Mouse (Mus musculus): Measurements from ENCODE around the gene Rbm38. TPM values are rescaled to one million over a fixed set of nuclear protein-coding genes. Genes with fewer than 3 reads are reported as not detected.
A peak's percentile ranks its signal among the peaks of the same experiment; 100 is the strongest.

Gene Rbm38
- polyA plus RNA-seq, 1 experiment from 2014 or later = 126 TPM

DNA sequence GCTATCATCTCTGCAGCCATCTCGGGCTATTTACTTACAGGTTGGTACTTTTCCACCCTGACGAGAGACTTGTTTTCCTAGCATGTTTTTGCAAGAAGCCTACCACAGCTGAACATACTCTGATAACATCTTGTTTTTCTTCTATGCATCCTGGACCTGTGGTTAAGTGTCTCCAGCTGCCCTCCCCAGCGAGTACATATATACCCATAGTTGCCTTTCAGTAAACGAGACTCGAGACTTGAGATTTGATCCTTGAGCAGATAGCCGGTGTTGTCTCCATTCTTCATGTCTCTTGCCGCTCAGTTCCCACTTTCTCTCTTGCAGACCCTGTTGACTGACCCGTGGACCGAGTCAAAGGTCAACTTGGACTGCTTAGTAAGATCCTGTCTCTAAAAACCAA is 56.6 kb downstream of the Rbm38 start:
- H3K27ac ChIP-seq (replicated peaks in 1 of 2; ENCODE audit: control insufficient read depth in 1 of 2, insufficient read depth in 1 of 2, low read depth in 2 of 2, low read length in 2 of 2) = no peak overlapping the region
- H3K4me3 ChIP-seq (ENCODE audit: control insufficient read depth in 1 of 2, insufficient read depth in 1 of 2, low read depth in 1 of 2, low read length in 2 of 2) = no peak overlapping the region
- no peaks in the 10 kb centered on the region for H3K9me3 ChIP-seq (ENCODE audit: control insufficient read depth, low read length)
- no peak overlapping the region for H3K4me2 ChIP-seq (ENCODE audit: low read length)
- no peak for ATAC-seq (ENCODE audit: insufficient number of reproducible peaks, insufficient read depth, low FRiP score, low read depth)
- WGBS = 78% methylated on average over 9 of the region's 9 CpGs
- no peaks in the 10 kb centered on the region for H3K27me3 ChIP-seq (ENCODE audit: control insufficient read depth, insufficient read depth, low read length)
- H3K36me3 ChIP-seq (ENCODE audit: control insufficient read depth, insufficient read depth, low read length) = no peaks in the 10 kb centered on the region
- H3K9ac ChIP-seq (ENCODE audit: low read length) = no peak overlapping the region
- peaks cover 16 to 18% of the 10 kb centered on the region in 2 experiments for H3K4me1 ChIP-seq (ENCODE audit: control insufficient read depth in 2 of 2, insufficient read depth in 2 of 2, low read length in 2 of 2)

- Histone ChIP-seq H3K9me3 (ENCODE audit: control insufficient read depth, low read length) (no peaks in the 10 kb centered on the region), H3K36me3 (ENCODE audit: control insufficient read depth, insufficient read depth, low read length) (no peaks in the 10 kb centered on the region), H3K9ac (ENCODE audit: low read length) (peak overlapping the region; percentile 55; the same call in 1 of the 2 replicates), H3K4me2 (ENCODE audit: low read length) (0 out of 2 replicates have a peak overlapping the region, but pooled peaks have one; percentile 9), H3K27me3 (ENCODE audit: control insufficient read depth, insufficient read depth, low read length) (no peaks in the 10 kb centered on the region), H3K27ac (replicated peaks in 1 of 2; ENCODE audit: control insufficient read depth in 1 of 2, insufficient read depth in 1 of 2, low read depth in 2 of 2, low read length in 2 of 2) (peak overlapping the region; percentile 57 to 73), H3K4me1 (ENCODE audit: control insufficient read depth in 2 of 2, insufficient read depth in 2 of 2, low read length in 2 of 2) (peaks cover 25 to 33% of the 10 kb centered on the region in 2 experiments), H3K4me3 (ENCODE audit: control insufficient read depth in 1 of 2, insufficient read depth in 1 of 2, low read depth in 1 of 2, low read length in 2 of 2) (no peak overlapping the region)
- WGBS = 31% methylated on average over 10 of the region's 10 CpGs
- 0 out of 2 replicates have a peak, but pooled peaks have one; percentile 4 for ATAC-seq (ENCODE audit: insufficient number of reproducible peaks, insufficient read depth, low FRiP score, low read depth)
Measured at GRCm38 (mm10) chr2:173079766-173080549, 59.7 kb downstream of the Rbm38 start.

- Histone ChIP-seq H3K27ac (replicated peaks in 1 of 2; ENCODE audit: control insufficient read depth in 1 of 2, insufficient read depth in 1 of 2, low read depth in 2 of 2, low read length in 2 of 2) (peak overlapping the region; percentile 57 to 73), H3K9ac (ENCODE audit: low read length) (peak overlapping the region; percentile 55; the same call in 1 of the 2 replicates), H3K4me3 (ENCODE audit: control insufficient read depth in 1 of 2, insufficient read depth in 1 of 2, low read depth in 1 of 2, low read length in 2 of 2) (no peak overlapping the region), H3K36me3 (ENCODE audit: control insufficient read depth, insufficient read depth, low read length) (no peaks in the 10 kb centered on the region), H3K27me3 (ENCODE audit: control insufficient read depth, insufficient read depth, low read length) (no peaks in the 10 kb centered on the region), H3K4me1 (ENCODE audit: control insufficient read depth in 2 of 2, insufficient read depth in 2 of 2, low read length in 2 of 2) (peaks cover 25 to 33% of the 10 kb centered on the region in 2 experiments), H3K9me3 (ENCODE audit: control insufficient read depth, low read length) (no peaks in the 10 kb centered on the region), H3K4me2 (ENCODE audit: low read length) (no peak overlapping the region)
- peak; percentile 17; the same call in 1 of the 2 replicates for ATAC-seq (ENCODE audit: insufficient number of reproducible peaks, insufficient read depth, low FRiP score, low read depth)
- WGBS = 27% methylated on average over 10 of the region's 10 CpGs
Measured at GRCm38 (mm10) chr2:173080785-173081241, 60.5 kb downstream of the Rbm38 start.

DNA sequence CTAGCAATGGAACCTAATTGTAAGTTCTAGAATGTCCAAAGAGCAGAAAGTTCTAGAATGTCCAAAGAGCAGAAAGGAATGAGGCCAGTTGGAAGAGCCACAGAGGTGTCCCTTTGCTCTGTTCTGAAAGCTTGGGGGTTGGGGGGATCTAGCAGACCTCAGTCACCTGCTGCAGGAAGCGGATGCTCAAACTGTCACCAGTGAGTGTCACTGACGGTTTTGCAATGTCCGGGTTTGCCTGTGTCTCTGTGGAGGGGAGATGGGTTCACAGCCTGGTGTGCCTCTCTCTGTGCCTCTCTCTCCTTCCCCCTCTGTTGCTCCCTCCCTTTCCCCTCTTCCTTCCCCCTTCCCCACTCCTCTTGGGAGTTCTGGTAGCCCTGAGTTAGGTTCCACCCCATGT is 62.4 kb downstream of the Rbm38 start:
- Histone ChIP-seq H3K9ac (ENCODE audit: low read length) (no peak overlapping the region), H3K27me3 (ENCODE audit: control insufficient read depth, insufficient read depth, low read length) (no peaks in the 10 kb centered on the region), H3K36me3 (ENCODE audit: control insufficient read depth, insufficient read depth, low read length) (no peaks in the 10 kb centered on the region), H3K4me2 (ENCODE audit: low read length) (no peak overlapping the region), H3K27ac (replicated peaks in 1 of 2; ENCODE audit: control insufficient read depth in 1 of 2, insufficient read depth in 1 of 2, low read depth in 2 of 2, low read length in 2 of 2) (peak overlapping the region in 1 of 2 experiments; percentile 79; a peak in 1 of 4 replicates), H3K9me3 (ENCODE audit: control insufficient read depth, low read length) (no peaks in the 10 kb centered on the region), H3K4me3 (ENCODE audit: control insufficient read depth in 1 of 2, insufficient read depth in 1 of 2, low read depth in 1 of 2, low read length in 2 of 2) (no peak overlapping the region), H3K4me1 (ENCODE audit: control insufficient read depth in 2 of 2, insufficient read depth in 2 of 2, low read length in 2 of 2) (peaks cover 34 to 39% of the 10 kb centered on the region in 2 experiments)
- WGBS = 77% methylated on average over 3 of the region's 3 CpGs
- no peak for ATAC-seq (ENCODE audit: insufficient number of reproducible peaks, insufficient read depth, low FRiP score, low read depth)

- H3K4me2 ChIP-seq (ENCODE audit: low read length) = peak overlapping the region; percentile 50
- 73% methylated on average over 9 of the region's 9 CpGs for WGBS
- no peaks in the 10 kb centered on the region for H3K9me3 ChIP-seq (ENCODE audit: control insufficient read depth, low read length)
- peak overlapping the region; percentile 56 for H3K9ac ChIP-seq (ENCODE audit: low read length)
- no peak overlapping the region for H3K4me3 ChIP-seq (ENCODE audit: control insufficient read depth in 1 of 2, insufficient read depth in 1 of 2, low read depth in 1 of 2, low read length in 2 of 2)
- H3K36me3 ChIP-seq (ENCODE audit: control insufficient read depth, insufficient read depth, low read length) = no peaks in the 10 kb centered on the region
- no peaks in the 10 kb centered on the region for H3K27me3 ChIP-seq (ENCODE audit: control insufficient read depth, insufficient read depth, low read length)
- peaks cover 36 to 43% of the 10 kb centered on the region in 2 experiments for H3K4me1 ChIP-seq (ENCODE audit: control insufficient read depth in 2 of 2, insufficient read depth in 2 of 2, low read length in 2 of 2)
- peak overlapping the region; percentile 9 to 79; a peak in 3 of 4 replicates for H3K27ac ChIP-seq (replicated peaks in 1 of 2; ENCODE audit: control insufficient read depth in 1 of 2, insufficient read depth in 1 of 2, low read depth in 2 of 2, low read length in 2 of 2)
- ATAC-seq (ENCODE audit: insufficient number of reproducible peaks, insufficient read depth, low FRiP score, low read depth) = no peak
Measured at GRCm38 (mm10) chr2:173083106-173083505, 62.8 kb downstream of the Rbm38 start.

DNA sequence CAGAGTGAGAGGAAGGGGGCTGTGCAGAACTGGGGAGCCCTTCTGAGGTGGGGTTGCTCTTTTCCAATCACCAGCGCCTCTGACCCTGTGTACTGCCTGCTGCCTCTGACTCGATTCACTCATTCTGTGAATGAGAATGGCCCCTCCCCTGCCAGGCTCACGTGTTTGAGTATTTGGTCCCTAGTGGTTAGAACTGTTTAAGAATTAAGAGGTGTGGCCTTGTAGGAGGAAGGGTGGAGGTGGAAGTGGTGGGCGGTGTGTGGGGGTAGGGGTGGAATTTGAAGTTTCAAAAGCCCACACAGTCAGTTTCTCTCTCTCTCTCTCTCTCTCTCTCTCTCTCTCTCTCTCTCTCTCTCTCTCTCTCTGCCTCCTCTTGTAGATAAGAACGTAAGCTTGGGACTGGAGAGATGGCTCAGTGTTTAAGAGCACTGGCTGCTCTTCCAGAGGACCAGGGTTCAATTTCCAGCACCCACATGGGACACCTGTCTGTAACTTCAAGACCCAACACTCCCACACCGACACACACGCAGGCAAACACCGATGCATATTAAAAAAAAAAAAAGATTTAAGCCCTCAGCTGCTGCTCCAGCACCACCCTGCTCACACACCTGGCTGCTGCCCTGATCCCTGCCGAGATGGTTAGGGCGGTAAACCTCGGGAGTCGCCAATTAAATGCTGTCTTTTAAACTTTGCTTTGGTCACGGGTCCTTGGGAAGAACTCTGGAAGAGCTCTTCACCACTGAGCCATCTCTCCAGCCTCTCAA is 63.6 kb downstream of the Rbm38 start:
- Histone ChIP-seq H3K36me3 (ENCODE audit: control insufficient read depth, insufficient read depth, low read length) (no peaks in the 10 kb centered on the region), H3K9ac (ENCODE audit: low read length) (peak overlapping the region; percentile 56), H3K4me2 (ENCODE audit: low read length) (peak overlapping the region; percentile 50), H3K4me3 (ENCODE audit: control insufficient read depth in 1 of 2, insufficient read depth in 1 of 2, low read depth in 1 of 2, low read length in 2 of 2) (peak overlapping the region in 1 of 2 experiments; percentile 2; a peak in 1 of 4 replicates), H3K27me3 (ENCODE audit: control insufficient read depth, insufficient read depth, low read length) (no peaks in the 10 kb centered on the region), H3K9me3 (ENCODE audit: control insufficient read depth, low read length) (no peaks in the 10 kb centered on the region), H3K4me1 (ENCODE audit: control insufficient read depth in 2 of 2, insufficient read depth in 2 of 2, low read length in 2 of 2) (peaks cover 42 to 49% of the 10 kb centered on the region in 2 experiments), H3K27ac (replicated peaks in 1 of 2; ENCODE audit: control insufficient read depth in 1 of 2, insufficient read depth in 1 of 2, low read depth in 2 of 2, low read length in 2 of 2) (peak overlapping the region; percentile 32 to 79; a peak in 3 of 4 replicates)
- peak; percentile 28 for ATAC-seq (ENCODE audit: insufficient number of reproducible peaks, insufficient read depth, low FRiP score, low read depth)
- WGBS = 13% methylated on average over 13 of the region's 13 CpGs

Measured in heart, embryonic 14.5 days (tissue).